Mouse (Mus musculus) left cerebral cortex, postnatal 4 days (tissue): ENCODE data around the gene Cpn1. TPM values are rescaled to one million over a fixed set of nuclear protein-coding genes. Genes with fewer than 3 reads are reported as not detected.

Experiments used
- DNase-seq: peaks from one replicate; pipeline ENCODE4 v3.0.0-alpha.2; 2022
- intact Hi-C: fragments of 180-260 bp; cut with DNase I; formaldehyde crosslinking; loops from one replicate; pipeline ENCODE4 v1.15.1; 2025
- total RNA-seq, 2 experiments: library from RNA; stranded (reverse); gene quantifications; 2 replicates each; pipeline ENCODE4 v1.2.3; 2021

The Cpn1 gene
- total RNA-seq, 2 experiments from 2014 or later = 0.18 TPM; not detected in 1

- intact Hi-C loops = loop anchor here (10.0 kb wide), 1 partner anchor 70 kb away; no protein-coding TSS in a partner anchor
- no peak for DNase-seq
Observed at GRCm38 (mm10) chr19:43944566-43944965, 41.8 kb downstream of the Cpn1 start.

- DNase-seq = no peak
- intact Hi-C loops = loop anchor here (10.0 kb wide), 1 partner anchor 68 kb away; no protein-coding TSS in a partner anchor
Observed at GRCm38 (mm10) chr19:43943076-43943475, 43.3 kb downstream of the Cpn1 start.

- intact Hi-C loops = loop anchor here (10.0 kb wide), 1 partner anchor 65 kb away; no protein-coding TSS in a partner anchor
Observed at GRCm38 (mm10) chr19:43939769-43940689, 46.3 kb downstream of the Cpn1 start, which contains the start of gene Dnmbp. Dnmbp (minus strand) TSS chr19:43940191.

GRCm38 (mm10) chr19:43939171-43939768, 47.1 kb downstream of the Cpn1 start:
- DNase-seq = no peak
- intact Hi-C loops = no loop called here

More at GRCm38 (mm10) chr19:43939769-43940689, 46.3 kb downstream of the Cpn1 start, which contains the start of gene Dnmbp:
- DNase-seq = peak; percentile 84

GRCm38 (mm10) chr19:43938355-43938754, 48.0 kb downstream of the Cpn1 start:
- intact Hi-C loops = no loop called here
- DNase-seq = no peak

- intact Hi-C loops = no loop called here
Observed at GRCm38 (mm10) chr19:43930926-43931325, 55.4 kb downstream of the Cpn1 start.

GRCm38 (mm10) chr19:43930366-43930765, 56.0 kb downstream of the Cpn1 start:
- DNase-seq = no peak
- intact Hi-C loops = no loop called here

More at GRCm38 (mm10) chr19:43930926-43931325, 55.4 kb downstream of the Cpn1 start:
- no peak for DNase-seq

- no peak for DNase-seq
- intact Hi-C loops = no loop called here
Observed at GRCm38 (mm10) chr19:43929869-43930268, 56.5 kb downstream of the Cpn1 start.

- intact Hi-C loops = no loop called here
- no peak for DNase-seq
Observed at GRCm38 (mm10) chr19:43927967-43928366, 58.4 kb downstream of the Cpn1 start.

GRCm38 (mm10) chr19:43927057-43927456, 59.3 kb downstream of the Cpn1 start:
- intact Hi-C loops = no loop called here
- DNase-seq = peak; percentile 69

- DNase-seq = no peak
- intact Hi-C loops = no loop called here
Observed at GRCm38 (mm10) chr19:43926141-43926987, 60.0 kb downstream of the Cpn1 start.

- intact Hi-C loops = no loop called here
Observed at GRCm38 (mm10) chr19:43924361-43924760, 62.0 kb downstream of the Cpn1 start.

GRCm38 (mm10) chr19:43922963-43923362, 63.4 kb downstream of the Cpn1 start:
- intact Hi-C loops = no loop called here

More at GRCm38 (mm10) chr19:43924361-43924760, 62.0 kb downstream of the Cpn1 start:
- no peak for DNase-seq

GRCm38 (mm10) chr19:43921410-43921809, 64.9 kb downstream of the Cpn1 start:
- intact Hi-C loops = no loop called here
- DNase-seq = no peak

More at GRCm38 (mm10) chr19:43922963-43923362, 63.4 kb downstream of the Cpn1 start:
- no peak for DNase-seq

GRCm38 (mm10) chr19:43920453-43921300, 65.7 kb downstream of the Cpn1 start:
- intact Hi-C loops = no loop called here

GRCm38 (mm10) chr19:43919841-43920240, 66.5 kb downstream of the Cpn1 start:
- no peak for DNase-seq
- intact Hi-C loops = no loop called here

More at GRCm38 (mm10) chr19:43920453-43921300, 65.7 kb downstream of the Cpn1 start:
- DNase-seq = no peak

GRCm38 (mm10) chr19:43918834-43919233, 67.5 kb downstream of the Cpn1 start:
- DNase-seq = no peak
- intact Hi-C loops = no loop called here

- intact Hi-C loops = no loop called here
- no peak for DNase-seq
Observed at GRCm38 (mm10) chr19:43917763-43918162, 68.6 kb downstream of the Cpn1 start.

GRCm38 (mm10) chr19:43917406-43917691, 69.0 kb downstream of the Cpn1 start:
- intact Hi-C loops = no loop called here
- no peak for DNase-seq
